ENCODE assay signal across 1 mouse cellular context in genomic region chr11:115276780-115277603, GRCm38 (mm10).
A peak's percentile ranks its signal among the peaks of the same experiment; 100 is the strongest.
TF ChIP-seq lines count a peak whose summit lies in the region.

Gene Fdxr (minus strand): TSS chr11:115277050.

TF ChIP-seq in MEL, 35 proteins besides CTCF, POLR2A, EP300 and RAD21 (continued from another document):
- TF ChIP-seq ELF1 (IDR thresholded peaks at IDR 0.05; ENCODE audit: low read depth, low read length), result peak; percentile 99
- TF ChIP-seq POLR2AphosphoS2 (IDR thresholded peaks at IDR 0.05; ENCODE audit: low read length), result peak; percentile 95
- peak; percentile 87 for TF ChIP-seq JUND (IDR thresholded peaks at IDR 0.05; ENCODE audit: low read depth, low read length)
- TF ChIP-seq SIN3A (IDR thresholded peaks at IDR 0.05; ENCODE audit: low read length), result peak; percentile 99
- TF ChIP-seq E2F4 (IDR thresholded peaks at IDR 0.05; ENCODE audit: borderline replicate concordance, low read depth, low read length), result 0 out of 2 replicates have a peak, but pooled peaks have one; percentile 20
- no peak for TF ChIP-seq SMC3 (IDR thresholded peaks at IDR 0.05; ENCODE audit: low read depth, low read length)
